Mouse (Mus musculus) heart, embryonic 11.5 days (tissue): ENCODE data around the gene Pim3. TPM values are rescaled to one million over a fixed set of nuclear protein-coding genes. Genes with fewer than 3 reads are reported as not detected.

ENCODE experiments used
- ATAC-seq: fragments of 200-750 bp; cut with Nextera tagmentation; replicated peaks from 2 replicates; pipeline ENCODE4 v1.8.0; 2017; ENCODE audit warnings: moderate library complexity; ENCODE audit not compliant: insufficient number of reproducible peaks, low FRiP score, low TSS enrichment
- H3K27ac ChIP-seq: fragments of 300-500 bp; sonication (generic); 2 replicates; pipeline ENCODE4 v1.5.1; 2014; ENCODE audit warnings: mild to moderate bottlenecking, low read depth, low read length
- H3K27me3 ChIP-seq: fragments of 300-500 bp; sonication (generic); 2 replicates; pipeline ENCODE4 v1.6.1; 2014; ENCODE audit warnings: mild to moderate bottlenecking, low read length, mixed read lengths; ENCODE audit not compliant: control insufficient read depth, insufficient read depth
- H3K36me3 ChIP-seq: fragments of 300-500 bp; sonication (generic); 2 replicates; pipeline ENCODE4 v1.6.1; 2014; ENCODE audit warnings: mild to moderate bottlenecking, low read length, moderate library complexity, mixed read lengths; ENCODE audit not compliant: control insufficient read depth, insufficient read depth
- H3K4me1 ChIP-seq: fragments of 300-500 bp; sonication (generic); 2 replicates; pipeline ENCODE4 v1.6.1; 2014; ENCODE audit warnings: low read length; ENCODE audit not compliant: control insufficient read depth, insufficient read depth
- H3K4me2 ChIP-seq: fragments of 300-500 bp; sonication (generic); 2 replicates; pipeline ENCODE4 v1.6.1; 2014; ENCODE audit warnings: mild to moderate bottlenecking, moderate library complexity
- H3K4me3 ChIP-seq: fragments of 300-500 bp; sonication (generic); 2 replicates; pipeline ENCODE4 v1.5.1; 2014; ENCODE audit warnings: low read depth, low read length
- H3K9ac ChIP-seq: fragments of 300-500 bp; sonication (generic); 2 replicates; pipeline ENCODE4 v1.6.1; 2014; ENCODE audit warnings: mild to moderate bottlenecking, low read depth, low read length, moderate library complexity
- H3K9me3 ChIP-seq: fragments of 300-500 bp; sonication (generic); replicated peaks from 2 replicates; pipeline ENCODE4 v1.6.1; 2016; ENCODE audit warnings: low read length; ENCODE audit not compliant: control insufficient read depth
- WGBS: fragments of 180-500 bp; shearing (Covaris S2); extraction: QIAGEN DNeasy Blood & Tissue Kit; methylation state at CpG from one replicate; pipeline ENCODE4 v1.1.7; 2014; ENCODE audit not compliant: insufficient replicate concordance; 5-methylcytosine and 5-hydroxymethylcytosine counted together
- polyA plus RNA-seq: library from polyadenylated mRNA; unstranded; fragments of >200 nt; fragmentation: Nextera tagmentation; extraction: Ambion mirVana; gene quantifications from 2 replicates; pipeline ENCODE4 v1.2.1, GENCODE M21; 2014

The Pim3 gene
- polyA plus RNA-seq, 1 experiment from 2014 or later = 43.7 TPM

DNA sequence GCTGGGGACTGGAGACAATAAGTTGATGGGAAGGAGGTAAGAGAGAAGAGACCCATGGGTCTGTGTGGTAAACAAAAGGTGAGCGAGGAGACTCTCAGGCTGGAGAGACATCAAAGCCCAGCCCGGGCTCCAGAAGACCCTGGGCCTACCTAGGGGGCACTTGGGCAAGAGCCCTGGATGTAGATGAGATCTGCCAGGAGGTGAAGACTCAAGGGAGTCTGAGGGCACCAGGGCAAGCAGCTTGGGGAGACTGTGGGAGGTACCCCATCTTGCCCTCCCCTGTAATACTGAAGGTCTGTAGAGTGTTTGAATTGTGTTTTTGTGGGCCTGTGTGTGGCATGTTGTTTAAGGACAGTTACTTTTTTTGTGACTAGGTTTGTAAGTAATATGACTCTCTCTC lies 3.3 kb upstream of the Pim3 start:
- Histone ChIP-seq H3K27me3 (no peaks in the 10 kb centered on the region), H3K9ac (no peak overlapping the region), H3K4me3 (no peak overlapping the region), H3K36me3 (no peaks in the 10 kb centered on the region), H3K4me1 (peaks cover 33% of the 10 kb centered on the region), H3K9me3 (no peaks in the 10 kb centered on the region), H3K27ac (no peak overlapping the region), H3K4me2 (no peak overlapping the region)
- no peak for ATAC-seq
- WGBS = 77% methylated on average over 2 of the region's 2 CpGs

DNA sequence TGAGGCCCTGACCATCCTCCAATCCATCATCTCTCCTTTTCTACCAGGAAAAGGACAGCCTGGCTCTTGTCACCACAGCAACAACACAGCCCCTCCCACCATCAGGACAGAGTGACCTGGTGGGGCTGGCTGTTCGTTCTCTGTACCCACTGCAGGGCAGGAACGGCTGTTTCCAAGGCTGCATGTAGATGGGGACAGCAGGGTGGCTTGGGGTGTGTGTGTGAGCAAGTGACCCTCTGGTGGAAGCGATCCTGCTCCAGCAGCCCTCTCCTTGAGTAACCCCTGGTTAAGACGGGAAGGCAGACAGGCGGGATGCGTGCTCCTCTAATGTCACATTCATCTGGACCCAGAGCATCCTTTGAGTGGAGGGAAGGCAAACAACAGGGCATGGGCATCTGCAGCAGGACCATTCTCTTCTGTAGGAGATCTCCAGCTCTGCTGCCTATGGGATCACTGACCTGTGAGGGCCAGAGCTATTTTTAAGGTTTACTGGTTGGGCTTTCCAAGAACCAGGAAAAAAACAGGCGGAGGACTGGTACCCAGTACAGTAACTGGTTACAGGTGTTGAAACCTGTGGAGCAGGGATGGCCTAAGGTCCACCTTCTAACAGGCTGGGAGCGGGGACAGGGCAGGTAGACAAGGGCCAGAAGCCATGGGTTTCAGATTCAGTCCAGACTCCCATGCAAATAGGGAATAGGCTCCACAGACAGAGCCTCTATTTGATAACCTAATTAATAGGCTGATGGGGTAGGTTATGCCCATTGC lies 2.6 kb upstream of the Pim3 start:
- Histone ChIP-seq H3K4me3 (no peak overlapping the region), H3K9ac (no peak overlapping the region), H3K4me1 (peaks cover 32% of the 10 kb centered on the region), H3K36me3 (no peaks in the 10 kb centered on the region; the same call in 1 of the 2 replicates), H3K4me2 (no peak overlapping the region), H3K9me3 (no peaks in the 10 kb centered on the region), H3K27ac (no peak overlapping the region), H3K27me3 (no peaks in the 10 kb centered on the region)
- no peak for ATAC-seq
- 58% methylated on average over 8 of the region's 8 CpGs for WGBS

DNA sequence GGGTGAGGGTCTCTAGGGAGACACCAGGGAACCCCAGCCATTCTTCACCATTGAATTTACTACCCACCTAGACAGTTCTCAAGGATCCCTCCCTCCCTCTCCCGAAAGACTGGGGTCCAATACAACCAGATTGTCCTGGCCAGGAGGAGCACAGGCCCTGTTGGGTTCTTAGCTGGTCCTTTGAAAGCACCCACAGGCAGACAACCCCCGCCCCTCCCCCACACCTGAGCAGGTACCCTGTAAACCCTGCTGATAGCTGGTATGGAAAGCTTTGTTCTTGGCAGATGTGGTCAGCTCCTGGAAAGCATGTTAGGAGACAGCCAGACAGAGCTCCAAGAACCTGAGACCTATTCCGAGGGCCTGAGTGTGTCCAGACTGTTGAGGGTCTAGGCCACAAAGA lies 1.2 kb upstream of the Pim3 start:
- ATAC-seq = no peak
- Histone ChIP-seq H3K27me3 (no peaks in the 10 kb centered on the region), H3K4me3 (no peak overlapping the region), H3K4me1 (peaks cover 32% of the 10 kb centered on the region), H3K4me2 (no peak overlapping the region), H3K27ac (no peak overlapping the region), H3K36me3 (peaks cover 4% of the 10 kb centered on the region), H3K9ac (no peak overlapping the region), H3K9me3 (no peaks in the 10 kb centered on the region)
- 86% methylated on average over 3 of the region's 3 CpGs for WGBS

DNA sequence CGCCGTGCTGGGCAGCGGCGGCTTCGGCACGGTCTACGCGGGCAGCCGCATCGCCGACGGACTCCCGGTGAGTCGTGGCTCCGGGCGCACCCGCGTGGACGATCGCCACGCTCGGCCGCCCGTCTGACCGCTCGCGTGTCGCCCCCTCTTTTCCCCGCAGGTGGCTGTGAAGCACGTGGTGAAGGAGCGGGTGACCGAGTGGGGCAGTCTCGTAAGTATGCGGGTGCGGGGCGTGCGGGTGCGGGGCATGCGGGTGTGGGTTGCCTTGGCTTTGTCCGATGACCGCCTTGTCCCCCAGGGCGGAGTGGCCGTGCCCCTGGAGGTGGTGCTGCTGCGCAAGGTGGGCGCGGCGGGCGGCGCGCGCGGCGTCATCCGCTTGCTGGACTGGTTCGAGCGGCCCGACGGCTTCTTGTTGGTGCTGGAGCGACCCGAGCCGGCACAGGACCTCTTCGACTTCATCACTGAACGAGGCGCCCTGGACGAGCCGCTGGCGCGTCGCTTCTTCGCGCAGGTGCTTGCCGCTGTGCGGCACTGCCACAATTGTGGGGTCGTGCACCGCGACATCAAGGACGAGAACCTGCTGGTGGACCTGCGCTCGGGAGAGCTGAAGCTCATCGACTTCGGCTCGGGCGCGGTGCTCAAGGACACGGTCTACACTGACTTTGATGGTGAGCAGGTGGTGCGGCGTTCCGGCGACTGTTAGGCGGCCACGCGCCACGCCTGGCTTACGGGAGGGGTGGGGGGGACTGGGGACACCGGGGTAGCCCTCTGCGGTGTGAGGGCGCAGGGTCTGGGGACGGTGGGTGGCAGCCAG lies 1.1 kb downstream of the Pim3 start:
- Histone ChIP-seq H3K9ac (peak overlapping the region; percentile 86), H3K4me2 (peak overlapping the region; percentile 95), H3K27ac (peak overlapping the region; percentile 96), H3K4me1 (peaks cover 52% of the 10 kb centered on the region), H3K36me3 (peaks cover 8% of the 10 kb centered on the region), H3K27me3 (no peaks in the 10 kb centered on the region), H3K4me3 (peak overlapping the region; percentile 78), H3K9me3 (no peaks in the 10 kb centered on the region)
- ATAC-seq = no peak
- under 1% methylated on average over 98 of the region's 98 CpGs for WGBS

DNA sequence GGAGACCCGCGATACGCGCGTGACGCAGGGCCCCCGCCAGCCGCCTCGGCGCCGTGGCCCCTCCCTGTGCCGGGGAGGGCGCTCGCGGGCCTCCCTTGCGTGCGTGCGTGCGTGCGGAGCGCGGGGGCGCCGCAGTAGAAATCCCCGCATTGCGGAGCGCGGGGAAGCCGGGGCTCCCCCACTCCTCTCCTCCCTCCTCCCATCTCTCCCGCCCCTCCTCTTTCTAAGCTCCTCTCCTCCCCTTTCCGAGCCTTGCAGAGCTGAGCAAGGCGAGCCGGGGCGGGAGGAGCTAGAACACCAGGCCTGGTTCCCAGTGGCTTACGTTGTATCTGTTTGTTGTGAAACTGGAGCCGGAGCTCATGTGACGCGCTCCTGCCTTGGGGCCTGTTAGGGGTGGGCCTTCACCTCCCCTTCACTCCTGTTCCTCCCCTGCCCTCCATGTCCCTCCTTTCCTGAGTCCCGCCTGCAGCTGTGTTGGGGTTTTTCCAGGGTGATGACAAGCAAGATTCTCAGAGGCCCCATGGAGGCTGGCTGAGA lies 1.8 kb downstream of the Pim3 start:
- H3K36me3 ChIP-seq = peaks cover 8% of the 10 kb centered on the region
- peaks cover 57% of the 10 kb centered on the region for H3K4me1 ChIP-seq
- H3K27ac ChIP-seq = peak overlapping the region; percentile 96
- 2% methylated on average over 9 of the region's 39 CpGs for WGBS
- peak; percentile 61 for ATAC-seq
- no peaks in the 10 kb centered on the region for H3K9me3 ChIP-seq
- peak overlapping the region; percentile 86 for H3K9ac ChIP-seq
- no peaks in the 10 kb centered on the region for H3K27me3 ChIP-seq
- peak overlapping the region; percentile 95 for H3K4me2 ChIP-seq
- peak overlapping the region; percentile 78 for H3K4me3 ChIP-seq

DNA sequence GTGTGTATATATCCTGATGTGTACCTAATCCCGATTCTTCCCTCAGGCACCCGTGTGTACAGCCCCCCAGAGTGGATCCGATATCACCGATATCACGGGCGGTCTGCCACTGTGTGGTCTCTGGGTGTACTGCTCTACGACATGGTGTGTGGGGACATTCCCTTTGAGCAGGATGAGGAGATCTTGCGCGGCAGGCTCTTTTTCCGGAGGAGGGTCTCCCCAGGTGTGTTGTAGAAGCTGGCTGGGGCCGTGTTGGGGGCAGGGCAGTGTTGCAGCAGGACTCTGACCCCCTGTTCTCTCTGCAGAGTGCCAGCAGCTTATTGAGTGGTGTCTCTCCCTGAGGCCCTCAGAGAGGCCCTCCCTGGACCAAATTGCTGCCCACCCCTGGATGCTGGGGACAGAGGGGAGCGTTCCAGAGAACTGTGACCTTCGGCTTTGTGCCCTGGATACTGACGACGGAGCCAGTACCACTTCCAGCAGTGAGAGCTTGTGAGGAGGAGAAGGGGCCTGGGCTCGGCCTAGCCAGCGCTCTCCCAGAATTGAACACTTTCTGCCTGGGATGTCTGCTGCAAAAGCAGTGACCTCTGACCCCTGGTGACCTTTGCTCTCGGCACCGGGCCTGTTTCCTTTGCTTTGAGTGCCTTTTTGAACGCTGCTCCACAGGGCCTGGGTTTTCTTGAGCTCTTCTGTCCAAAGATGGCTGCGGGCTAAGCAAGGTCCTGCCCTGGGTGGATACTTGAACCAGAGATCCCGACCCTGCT lies 2.5 kb downstream of the Pim3 start:
- peak overlapping the region; percentile 86 for H3K9ac ChIP-seq
- peaks cover 53% of the 10 kb centered on the region for H3K4me1 ChIP-seq
- peak overlapping the region; percentile 96 for H3K27ac ChIP-seq
- H3K9me3 ChIP-seq = no peaks in the 10 kb centered on the region
- ATAC-seq = no peak
- H3K36me3 ChIP-seq = peaks cover 8% of the 10 kb centered on the region
- H3K27me3 ChIP-seq = no peaks in the 10 kb centered on the region
- peak overlapping the region; percentile 78 for H3K4me3 ChIP-seq
- peak overlapping the region; percentile 95 for H3K4me2 ChIP-seq
- WGBS = 35% methylated on average over 22 of the region's 22 CpGs

DNA sequence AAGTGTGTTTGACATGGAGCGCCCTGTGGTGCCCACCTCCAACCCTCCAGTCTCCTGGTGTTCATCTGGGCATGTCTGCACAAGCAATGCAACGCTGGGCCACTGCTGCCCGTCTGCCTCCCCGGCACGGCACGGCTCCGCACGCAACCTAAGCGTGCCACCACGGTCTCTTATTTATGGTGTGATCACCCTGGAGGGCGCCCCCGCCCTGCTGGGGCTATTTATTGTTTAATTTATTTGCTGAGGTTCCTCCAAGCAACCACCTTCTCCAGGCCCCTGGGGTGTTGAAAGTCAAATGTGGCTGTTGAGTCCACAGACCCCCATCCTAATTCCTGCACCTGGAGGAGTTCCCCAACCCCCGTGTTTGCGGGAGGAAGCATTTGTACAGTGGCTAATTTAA lies 3.1 kb downstream of the Pim3 start:
- Histone ChIP-seq H3K9me3 (no peaks in the 10 kb centered on the region), H3K4me2 (peak overlapping the region; percentile 95), H3K27ac (no peak overlapping the region), H3K4me1 (peaks cover 51% of the 10 kb centered on the region), H3K27me3 (no peaks in the 10 kb centered on the region), H3K9ac (no peak overlapping the region; the same call in 1 of the 2 replicates), H3K36me3 (peaks cover 8% of the 10 kb centered on the region), H3K4me3 (peak overlapping the region; percentile 78; the same call in 1 of the 2 replicates)
- 85% methylated on average over 14 of the region's 14 CpGs for whole genome bisulfite sequencing
- no peak for ATAC-seq
